Mouse (Mus musculus) liver, postnatal 0 days (tissue): ENCODE measurements at regions not wholly inside any gene's neighbourhood (a gene's known extent, or its start where the extent isn't known, plus 50 kb on each side); places are given as distances from the start of the nearest gene placed in this dataset.

ENCODE experiments used
- CTCF ChIP-seq: sonication (generic); IDR thresholded peaks from 2 replicates; pipeline ENCODE4 v1.5.1; 2016; ENCODE audit warnings: antibody characterized with exemption, low read depth
- EP300 ChIP-seq: IDR thresholded peaks from 2 replicates; pipeline ENCODE4 v1.6.1; 2016; ENCODE audit warnings: antibody characterized with exemption, low read depth, mild to moderate bottlenecking

- TF ChIP-seq CTCF = no peak
- TF ChIP-seq EP300 = no peak
Measured at GRCm38 (mm10) chr12:39851610-39852009, 186.2 kb downstream of the Arl4a start.
